Mouse (Mus musculus) embryonic stem cell, embryonic (primary cell): ENCODE data around the gene Nup93.

Experiments used
- CTCF ChIA-PET, 4 experiments: fragments of 300-600 bp in 2 of 4; fragments of 350-600 bp in 2 of 4; sonication (Branson Sonifier 250); formaldehyde crosslinking; loops; one replicate each; lab custom pipeline; 2022; ENCODE audit warnings: inconsistent platforms in 2 of 4; lab: Charles Lee
- POLR2A ChIA-PET, 4 experiments: fragments of 300-600 bp in 2 of 4; fragments of 350-600 bp in 2 of 4; sonication (Branson Sonifier 250); formaldehyde crosslinking; loops; one replicate each; lab custom pipeline; 2022; ENCODE audit warnings: antibody characterized with exemption in 4 of 4, inconsistent platforms in 1 of 4; lab: Charles Lee

Gene Nup93

GRCm38 (mm10) chr8:94348425-94348824, 134.1 kb downstream of the Nup93 start:
- POLR2A ChIA-PET: interaction anchor here in 2 of 4 experiments (0.6 to 0.7 kb wide), 2 partner anchors 45 to 120 kb away, joined by 4 read pairs; no protein-coding TSS in a partner anchor
- CTCF ChIA-PET: interaction anchor here in 1 of 4 experiments (1.1 kb wide), 1 partner anchor 52 kb away, joined by 3 read pairs; no protein-coding TSS in a partner anchor

GRCm38 (mm10) chr8:94354069-94354531, 139.7 kb downstream of the Nup93 start:
- ChIA-PET POLR2A (no interaction called here), CTCF (interaction anchor here in 2 of 4 experiments (1.7 to 3.5 kb wide), 3 partner anchors 11 kb away, joined by 5 to 11 read pairs (median 9); no protein-coding TSS in a partner anchor)

- CTCF ChIA-PET: interaction anchor here (0.6 to 3.5 kb wide), 4 partner anchors 11 to 20 kb away, joined by 4 to 11 read pairs (median 7); no protein-coding TSS in a partner anchor
- POLR2A ChIA-PET: interaction anchor here in 1 of 4 experiments (0.9 kb wide), 1 partner anchor 22 kb away, joined by 3 read pairs; no protein-coding TSS in a partner anchor
Measured at GRCm38 (mm10) chr8:94354571-94354970, 140.2 kb downstream of the Nup93 start.

GRCm38 (mm10) chr8:94357220-94357619, 142.9 kb downstream of the Nup93 start:
- ChIA-PET POLR2A (interaction anchor here in 2 of 4 experiments (1.3 to 2.0 kb wide), 3 partner anchors 28 to 30 kb away, joined by 3 to 5 read pairs (median 4); no protein-coding TSS in a partner anchor), CTCF (interaction anchor here in 2 of 4 experiments (0.5 to 3.5 kb wide), 2 partner anchors 14 to 354 kb away, joined by 5 to 11 read pairs; no protein-coding TSS in a partner anchor)

- CTCF ChIA-PET: interaction anchor here (0.6 to 1.7 kb wide), 4 partner anchors 15 to 464 kb away, joined by 3 to 8 read pairs (median 4); no protein-coding TSS in a partner anchor
- POLR2A ChIA-PET: interaction anchor here in 2 of 4 experiments (1.3 to 2.0 kb wide), 4 partner anchors 10 to 29 kb away, joined by 3 to 5 read pairs (median 4); no protein-coding TSS in a partner anchor
Measured at GRCm38 (mm10) chr8:94358541-94358940, 144.2 kb downstream of the Nup93 start.

- POLR2A ChIA-PET: interaction anchor here in 2 of 4 experiments (0.6 to 4.6 kb wide), 4 partner anchors 9 to 337 kb away, joined by 3 to 35 read pairs (median 9); partner anchors contain the start of gene Herpud1 (in 2 of the 2)
- CTCF ChIA-PET: interaction anchor here in 2 of 4 experiments (1.0 to 2.1 kb wide), 5 partner anchors 19 to 130 kb away, joined by 3 to 9 read pairs (median 7); no protein-coding TSS in a partner anchor
Measured at GRCm38 (mm10) chr8:94361774-94362431, 147.5 kb downstream of the Nup93 start.

- ChIA-PET CTCF (interaction anchor here (0.6 to 2.1 kb wide), 7 partner anchors 19 to 292 kb away, joined by 3 to 10 read pairs (median 7); no protein-coding TSS in a partner anchor), POLR2A (interaction anchor here in 2 of 4 experiments (0.6 to 4.6 kb wide), 11 partner anchors 10 to 337 kb away, joined by 3 to 35 read pairs (median 3); partner anchors contain the start of gene Herpud1 (in 2 of the 2))
Measured at GRCm38 (mm10) chr8:94362607-94363239, 148.4 kb downstream of the Nup93 start.

GRCm38 (mm10) chr8:94363288-94363688, 148.9 kb downstream of the Nup93 start:
- POLR2A ChIA-PET: interaction anchor here in 2 of 4 experiments (0.6 to 4.6 kb wide), 11 partner anchors 8 to 90 kb away, joined by 3 to 35 read pairs (median 3); partner anchors contain the start of gene Herpud1 (in 2 of the 2)
- CTCF ChIA-PET: interaction anchor here in 3 of 4 experiments (1.0 to 2.1 kb wide), 6 partner anchors 20 to 129 kb away, joined by 3 to 9 read pairs (median 6); no protein-coding TSS in a partner anchor

- ChIA-PET POLR2A (interaction anchor here in 3 of 4 experiments (0.6 to 4.6 kb wide), 11 partner anchors 9 to 89 kb away, joined by 3 to 35 read pairs (median 4); partner anchors contain the start of gene Herpud1 (in 2 of the 3)), CTCF (interaction anchor here in 3 of 4 experiments (1.0 to 1.8 kb wide), 5 partner anchors 21 to 122 kb away, joined by 3 to 9 read pairs (median 4); no protein-coding TSS in a partner anchor)
Measured at GRCm38 (mm10) chr8:94363906-94364305, 149.5 kb downstream of the Nup93 start.

- CTCF ChIA-PET: no interaction called here
- POLR2A ChIA-PET: interaction anchor here in 2 of 4 experiments (0.6 to 4.6 kb wide), 2 partner anchors 21 to 23 kb away, joined by 8 to 35 read pairs; partner anchors contain the start of gene Herpud1 (in 1 of the 2)
Measured at GRCm38 (mm10) chr8:94364686-94365312, 150.4 kb downstream of the Nup93 start.

- POLR2A ChIA-PET: interaction anchor here in 1 of 4 experiments (4.6 kb wide), 1 partner anchor 20 kb away, joined by 35 read pairs; the partner anchor contains the start of gene Herpud1
- CTCF ChIA-PET: no interaction called here
Measured at GRCm38 (mm10) chr8:94365410-94365981, 151.1 kb downstream of the Nup93 start.
